In the genomic region with DNA sequence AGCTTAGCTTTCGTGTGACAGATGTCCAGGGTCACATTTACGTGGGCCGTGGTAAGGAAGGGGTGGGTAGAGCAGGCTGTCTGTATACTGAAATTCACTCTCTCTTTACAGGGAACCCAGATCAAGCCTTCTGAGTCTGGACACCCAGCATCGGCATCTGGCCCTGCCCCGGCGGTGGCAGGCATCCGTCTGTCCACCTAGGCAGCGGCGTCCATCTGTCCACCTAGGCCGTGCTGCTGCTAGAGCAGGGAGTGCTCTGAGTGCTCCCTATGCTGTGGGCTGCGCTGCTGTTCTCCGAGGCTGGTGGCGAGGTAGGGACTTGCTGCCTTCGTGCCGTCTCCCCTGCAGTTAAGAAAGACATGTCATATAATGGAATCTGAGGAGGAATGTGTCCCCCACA, we compare ENCODE assay signal across 19 mouse cellular contexts.
A peak's percentile ranks its signal among the peaks of the same experiment; 100 is the strongest.
DNase-seq lines count a peak whose midpoint lies in the region; ATAC-seq and TF ChIP-seq lines count a peak whose summit lies in the region.
"Had no signal": no experiment of that assay in that cellular context is flagged by ENCODE, and none has a peak within 500 bp of the region (broad histone marks: within the 10 kb centered on the region; RNA-seq: fewer than 3 reads in every experiment).

No protein-coding gene starts in this region.

- no peak overlapping the region for H3K4me2 ChIP-seq in kidney, embryonic 16.5 days (replicated peaks; ENCODE audit: low read depth, low read length)
- H3K4me2 ChIP-seq in embryonic facial prominence, embryonic 11.5 days (ENCODE audit: low read depth, low read length): no peak overlapping the region
- H3K4me2 ChIP-seq in neural tube, embryonic 11.5 days (ENCODE audit: low read depth): no peak overlapping the region
- H3K4me2 ChIP-seq: forebrain, embryonic 15.5 days; heart, embryonic 12.5 days; hindbrain, embryonic 15.5 days; intestine, embryonic 15.5 days had no signal

- peaks cover 39% of the 10 kb centered on the region for H3K4me1 ChIP-seq in kidney, embryonic 16.5 days (ENCODE audit: insufficient read depth, low read length)
- H3K4me1 ChIP-seq in ES-Bruce4 (ENCODE audit: control insufficient read depth, insufficient read depth, low read length): no peaks in the 10 kb centered on the region
- H3K4me1 ChIP-seq in embryonic facial prominence, embryonic 11.5 days (ENCODE audit: control insufficient read depth, insufficient read depth, low read length): peaks cover 16% of the 10 kb centered on the region
- peaks cover 18% of the 10 kb centered on the region for H3K4me1 ChIP-seq in neural tube, embryonic 11.5 days (ENCODE audit: control insufficient read depth, insufficient read depth, low read length)
- peaks cover 7% of the 10 kb centered on the region; the same call in 1 of the 2 replicates for H3K4me1 ChIP-seq in lung, adult 2 months (ENCODE audit: control insufficient read depth, insufficient read depth, low read length)

- TF ChIP-seq CTCF in ES-Bruce4 (IDR thresholded peaks at IDR 0.05; ENCODE audit: low read depth, low read length): no peak
- no peak for TF ChIP-seq CTCF in lung, adult 2 months (IDR thresholded peaks at IDR 0.05; ENCODE audit: insufficient read depth, low read length)

- no peak for TF ChIP-seq POLR2A in ES-Bruce4 (IDR thresholded peaks at IDR 0.05; ENCODE audit: insufficient read depth, low read length)
- no peak for TF ChIP-seq POLR2A in lung, adult 2 months (IDR thresholded peaks at IDR 0.05; ENCODE audit: borderline replicate concordance, extremely low read depth, low read depth, low read length)

- 0 out of 2 replicates have a peak, but pooled peaks cover 7% of the 10 kb centered on the region for H3K36me3 ChIP-seq in kidney, embryonic 16.5 days (ENCODE audit: insufficient read depth, low read length)
- H3K36me3 ChIP-seq in ES-Bruce4 (ENCODE audit: control insufficient read depth, insufficient read depth, low read length, poor library complexity, severe bottlenecking): no peaks in the 10 kb centered on the region
- no peaks in the 10 kb centered on the region for H3K36me3 ChIP-seq in embryonic facial prominence, embryonic 11.5 days (replicated peaks; ENCODE audit: control insufficient read depth, insufficient read depth, low read depth, low read length)
- H3K36me3 ChIP-seq in neural tube, embryonic 11.5 days (ENCODE audit: control insufficient read depth, insufficient read depth, low read length): no peaks in the 10 kb centered on the region
- H3K36me3 ChIP-seq: forebrain, embryonic 15.5 days; hindbrain, embryonic 15.5 days; intestine, embryonic 15.5 days had no signal

- no peak for DNase-seq in kidney, postnatal 10 days
- no peak for DNase-seq in embryonic facial prominence, embryonic 11.5 days (ENCODE audit: low spot score)
- DNase-seq in neural tube, embryonic 11.5 days (ENCODE audit: low spot score): peak; percentile 24
- no peak for DNase-seq in retina, embryonic 14.5 days (ENCODE audit: low spot score)
- no peak for DNase-seq in lung, adult 2 months
- DNase-seq: adrenal gland, postnatal 10 days; cerebellum, postnatal 36 days; heart, postnatal 14 days; kidney, adult 9 months; kidney, postnatal 4 days; lung, adult 18-20 months; right cerebral cortex, adult 18-20 months had no signal

- no peak overlapping the region for H3K4me3 ChIP-seq in kidney, embryonic 16.5 days (ENCODE audit: low read length)
- H3K4me3 ChIP-seq in ES-Bruce4 (ENCODE audit: low read depth, low read length): peak overlapping the region; percentile 33; the same call in 1 of the 2 replicates
- no peak overlapping the region for H3K4me3 ChIP-seq in embryonic facial prominence, embryonic 11.5 days (ENCODE audit: low read depth, low read length)
- no peak overlapping the region for H3K4me3 ChIP-seq in neural tube, embryonic 11.5 days (ENCODE audit: low read depth, low read length)
- no peak overlapping the region for H3K4me3 ChIP-seq in lung, adult 2 months (replicated peaks; ENCODE audit: extremely low read depth, low read depth, low read length)
- H3K4me3 ChIP-seq: erythroblast, embryonic 14.5 days; forebrain, embryonic 15.5 days; heart, embryonic 12.5 days; hindbrain, embryonic 15.5 days; intestine, embryonic 15.5 days had no signal

- no peaks in the 10 kb centered on the region for H3K9me3 ChIP-seq in kidney, embryonic 16.5 days (ENCODE audit: low read length)
- H3K9me3 ChIP-seq in ES-Bruce4 (replicated peaks; ENCODE audit: control insufficient read depth, insufficient read depth, low read length, poor library complexity, severe bottlenecking): no peaks in the 10 kb centered on the region
- no peaks in the 10 kb centered on the region for H3K9me3 ChIP-seq in embryonic facial prominence, embryonic 11.5 days (replicated peaks; ENCODE audit: control insufficient read depth, low read length)
- H3K9me3 ChIP-seq in neural tube, embryonic 11.5 days (ENCODE audit: control insufficient read depth, low read length): no peaks in the 10 kb centered on the region
- H3K9me3 ChIP-seq: forebrain, embryonic 15.5 days; heart, embryonic 12.5 days; hindbrain, embryonic 15.5 days; intestine, embryonic 15.5 days had no signal

- TF ChIP-seq EP300 in ES-Bruce4 (IDR thresholded peaks at IDR 0.05; ENCODE audit: insufficient read depth, low read depth, low read length): no peak

- H3K27ac ChIP-seq in kidney, embryonic 16.5 days (ENCODE audit: low read length): 0 out of 2 replicates have a peak overlapping the region, but pooled peaks have one; percentile 21
- no peak overlapping the region for H3K27ac ChIP-seq in ES-Bruce4 (ENCODE audit: insufficient read depth, low read length)
- peak overlapping the region; percentile 35; the same call in 1 of the 2 replicates for H3K27ac ChIP-seq in embryonic facial prominence, embryonic 11.5 days (replicated peaks; ENCODE audit: low read depth, low read length)
- H3K27ac ChIP-seq in neural tube, embryonic 11.5 days (ENCODE audit: low read depth, low read length): no peak overlapping the region
- H3K27ac ChIP-seq: forebrain, embryonic 15.5 days; hindbrain, embryonic 15.5 days; intestine, embryonic 15.5 days had no signal

- H3K9ac ChIP-seq in kidney, embryonic 16.5 days (replicated peaks; ENCODE audit: low read length): no peak overlapping the region
- H3K9ac ChIP-seq in ES-Bruce4 (ENCODE audit: low read depth, poor library complexity, severe bottlenecking): no peak overlapping the region
- no peak overlapping the region for H3K9ac ChIP-seq in embryonic facial prominence, embryonic 11.5 days (replicated peaks; ENCODE audit: low read length)
- no peak overlapping the region for H3K9ac ChIP-seq in neural tube, embryonic 11.5 days (ENCODE audit: low read length)
- H3K9ac ChIP-seq: forebrain, embryonic 15.5 days; heart, embryonic 12.5 days; hindbrain, embryonic 15.5 days; intestine, embryonic 15.5 days had no signal

- WGBS in kidney, embryonic 16.5 days: 64% methylated on average over 15 of the region's 15 CpGs
- WGBS in embryonic facial prominence, embryonic 11.5 days: 61% methylated on average over 15 of the region's 15 CpGs
- 59% methylated on average over 15 of the region's 15 CpGs for whole genome bisulfite sequencing in neural tube, embryonic 11.5 days
- 95% methylated on average over 15 of the region's 15 CpGs for WGBS in lung, adult 2 months

- no peak for ATAC-seq in kidney, embryonic 16.5 days (ENCODE audit: low FRiP score, low TSS enrichment)
- no peak for ATAC-seq in embryonic facial prominence, embryonic 11.5 days (replicated peaks; ENCODE audit: insufficient number of reproducible peaks, low FRiP score, low TSS enrichment, low read depth)
- ATAC-seq in neural tube, embryonic 11.5 days (ENCODE audit: insufficient read depth, low FRiP score, low TSS enrichment): no peak
- ATAC-seq: forebrain, embryonic 15.5 days had no signal

- H3K27me3 ChIP-seq in kidney, embryonic 16.5 days (ENCODE audit: insufficient read depth, low read length): no peaks in the 10 kb centered on the region
- H3K27me3 ChIP-seq in ES-Bruce4 (ENCODE audit: control insufficient read depth, insufficient read depth, low read length, poor library complexity, severe bottlenecking): no peaks in the 10 kb centered on the region
- H3K27me3 ChIP-seq in embryonic facial prominence, embryonic 11.5 days (ENCODE audit: control insufficient read depth, insufficient read depth, low read length): no peaks in the 10 kb centered on the region
- H3K27me3 ChIP-seq in neural tube, embryonic 11.5 days (ENCODE audit: control insufficient read depth, insufficient read depth, low read length): no peaks in the 10 kb centered on the region
- H3K27me3 ChIP-seq: forebrain, embryonic 15.5 days; hindbrain, embryonic 15.5 days; intestine, embryonic 15.5 days had no signal

Comparison
In these comparisons a context has a peak if more than half of its experiments do, and no peak if none do; other contexts are left out.
1. H3K27ac ChIP-seq: peak in kidney, embryonic 16.5 days (single experiment) and embryonic facial prominence, embryonic 11.5 days (single experiment); none in ES-Bruce4 (single experiment) and neural tube, embryonic 11.5 days (single experiment).